Mouse (Mus musculus) neural tube, embryonic 11.5 days (tissue): Measurements from ENCODE around the gene Caskin2. TPM values are rescaled to one million over a fixed set of nuclear protein-coding genes. Genes with fewer than 3 reads are reported as not detected.

Experiments
- ATAC-seq: fragments of 200-750 bp; cut with Nextera tagmentation; 2 replicates; pipeline ENCODE4 v1.8.0; 2017; ENCODE audit warnings: moderate number of reproducible peaks, mild to moderate bottlenecking, moderate TSS enrichment, moderate library complexity; ENCODE audit not compliant: insufficient read depth, low FRiP score, low TSS enrichment
- DNase-seq: peaks from one replicate; pipeline ENCODE4 v3.0.0-alpha.2; 2015; ENCODE audit warnings: low spot score
- H3K27ac ChIP-seq: fragments of 300-500 bp; sonication (generic); 2 replicates; pipeline ENCODE4 v1.5.1; 2014; ENCODE audit warnings: low read depth, mild to moderate bottlenecking, low read length
- H3K27me3 ChIP-seq: fragments of 300-500 bp; sonication (generic); 2 replicates; pipeline ENCODE4 v1.6.1; 2014; ENCODE audit warnings: mild to moderate bottlenecking, low read length, mixed read lengths; ENCODE audit not compliant: control insufficient read depth, insufficient read depth
- H3K36me3 ChIP-seq: fragments of 300-500 bp; sonication (generic); 2 replicates; pipeline ENCODE4 v1.6.1; 2014; ENCODE audit warnings: mild to moderate bottlenecking, low read length, moderate library complexity, mixed read lengths; ENCODE audit not compliant: control insufficient read depth, insufficient read depth
- H3K4me1 ChIP-seq: fragments of 300-500 bp; sonication (generic); 2 replicates; pipeline ENCODE4 v1.6.1; 2014; ENCODE audit warnings: low read length, mixed read lengths; ENCODE audit not compliant: control insufficient read depth, insufficient read depth
- H3K4me2 ChIP-seq: fragments of 300-500 bp; sonication (generic); 2 replicates; pipeline ENCODE4 v1.6.1; 2014; ENCODE audit warnings: low read depth, mild to moderate bottlenecking, moderate library complexity
- H3K4me3 ChIP-seq: fragments of 300-500 bp; sonication (generic); 2 replicates; pipeline ENCODE4 v1.5.1; 2014; ENCODE audit warnings: low read depth, low read length
- H3K9ac ChIP-seq: fragments of 300-500 bp; sonication (generic); 2 replicates; pipeline ENCODE4 v1.6.1; 2014; ENCODE audit warnings: mild to moderate bottlenecking, low read length
- H3K9me3 ChIP-seq: fragments of 300-500 bp; sonication (generic); 2 replicates; pipeline ENCODE4 v1.6.1; 2016; ENCODE audit warnings: low read length; ENCODE audit not compliant: control insufficient read depth
- WGBS: fragments of 180-500 bp; shearing (Covaris S2); extraction: QIAGEN DNeasy Blood & Tissue Kit; methylation state at CpG from one replicate; pipeline ENCODE4 v1.1.7; 2014; 5-methylcytosine and 5-hydroxymethylcytosine counted together
- polyA plus RNA-seq: library from polyadenylated mRNA; unstranded; fragments of >200 nt; fragmentation: Nextera tagmentation; extraction: Ambion mirVana; gene quantifications from 2 replicates; pipeline ENCODE4 v1.2.1, GENCODE M21; 2014

Gene Caskin2
- polyA plus RNA-seq, 1 experiment from 2014 or later: 16.4 TPM

DNA sequence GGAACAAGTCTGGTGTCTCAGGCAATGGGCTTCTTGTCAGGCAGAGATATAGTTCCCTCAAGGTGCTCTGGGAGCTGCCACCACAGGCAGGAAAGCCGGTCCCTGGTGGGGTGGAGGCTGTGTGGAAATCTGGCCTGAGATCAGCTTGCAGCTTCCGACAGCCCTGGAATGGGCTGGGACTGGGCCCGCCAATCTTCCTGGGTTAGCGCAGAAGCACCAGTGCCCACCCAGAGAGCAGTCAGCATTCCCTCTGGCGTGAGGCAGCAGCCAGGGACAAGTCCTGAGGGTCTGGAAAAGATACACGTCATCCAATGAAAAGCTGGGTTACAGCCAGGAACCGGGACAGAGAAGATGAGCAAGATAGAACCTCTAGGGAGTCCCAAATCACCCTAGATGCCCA is 1.3 kb downstream of the Caskin2 start:
- ATAC-seq: no peak
- no peaks in the 10 kb centered on the region for H3K9me3 ChIP-seq
- H3K4me1 ChIP-seq: peaks cover 39% of the 10 kb centered on the region
- H3K27ac ChIP-seq: no peak overlapping the region
- H3K9ac ChIP-seq: peak overlapping the region; percentile 85
- H3K4me3 ChIP-seq: peak overlapping the region; percentile 91
- DNase-seq: no peak
- H3K36me3 ChIP-seq: peaks cover 5% of the 10 kb centered on the region
- no peaks in the 10 kb centered on the region for H3K27me3 ChIP-seq
- H3K4me2 ChIP-seq: peak overlapping the region; percentile 95
- WGBS: 63% methylated on average over 7 of the region's 7 CpGs

DNA sequence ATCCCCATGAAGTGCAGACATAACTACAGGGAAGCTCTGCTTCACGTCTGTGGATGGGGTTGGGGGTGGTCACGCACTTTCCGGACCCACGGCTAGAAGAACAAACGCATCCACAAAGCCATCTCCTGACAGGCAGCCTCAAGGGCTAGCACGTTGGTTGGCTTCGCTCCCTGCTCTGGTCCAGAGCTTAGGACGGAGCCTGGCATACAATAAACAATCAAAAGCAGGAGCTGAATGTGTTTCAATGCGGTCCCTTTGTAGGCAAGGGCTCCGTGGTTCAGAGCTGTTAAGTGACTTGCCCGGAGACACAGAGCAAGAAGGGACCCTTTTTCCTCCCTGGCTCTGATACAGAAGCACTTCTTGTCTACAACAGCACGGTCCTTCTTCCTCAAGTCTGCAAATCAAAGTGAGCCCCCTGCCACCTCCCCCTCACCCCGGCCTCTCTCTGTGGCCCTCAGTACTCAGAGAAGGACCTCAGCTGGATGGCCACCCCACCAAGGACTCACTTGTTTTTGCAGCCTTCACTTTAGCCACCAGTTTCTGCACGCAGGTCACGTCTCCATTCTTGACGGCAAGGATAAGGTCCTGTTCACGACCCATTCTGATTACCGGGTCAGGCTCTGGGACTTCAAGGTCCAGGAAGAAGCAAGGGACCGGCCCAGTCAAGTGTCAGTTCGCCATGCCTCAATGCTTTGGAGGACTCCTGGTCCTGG is 1.9 kb downstream of the Caskin2 start:
- Histone ChIP-seq H3K4me3 (0 out of 2 replicates have a peak overlapping the region, but pooled peaks have one; percentile 91), H3K27me3 (no peaks in the 10 kb centered on the region), H3K4me1 (peaks cover 39% of the 10 kb centered on the region), H3K36me3 (peaks cover 9% of the 10 kb centered on the region), H3K9ac (peak overlapping the region; percentile 85; the same call in 1 of the 2 replicates), H3K4me2 (peak overlapping the region; percentile 95), H3K9me3 (no peaks in the 10 kb centered on the region), H3K27ac (no peak overlapping the region)
- 84% methylated on average over 20 of the region's 20 CpGs for WGBS
- DNase-seq (no peak), ATAC-seq (no peak)

DNA sequence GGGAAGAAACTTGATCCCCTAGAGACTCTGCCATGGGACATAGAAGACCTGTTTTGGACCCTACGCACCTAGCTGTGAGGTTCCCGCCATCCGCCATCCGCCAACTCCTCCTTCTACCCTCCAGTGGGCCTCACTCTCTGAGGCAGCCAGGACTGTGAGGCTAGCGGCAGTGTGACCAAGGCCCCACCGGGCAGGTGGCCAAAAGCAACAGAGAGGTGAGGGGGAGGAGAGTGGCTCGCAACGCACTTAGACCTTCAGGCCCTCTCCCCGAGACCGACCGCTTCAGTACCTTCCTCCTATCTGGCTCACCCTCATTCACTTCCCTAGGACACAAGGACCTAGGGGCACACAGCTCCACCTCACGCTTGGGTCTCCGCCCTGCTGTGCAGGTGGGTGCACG is 3.1 kb downstream of the Caskin2 start:
- Histone ChIP-seq H3K27ac (no peak overlapping the region), H3K4me2 (no peak overlapping the region)
- DNase-seq: no peak

DNA sequence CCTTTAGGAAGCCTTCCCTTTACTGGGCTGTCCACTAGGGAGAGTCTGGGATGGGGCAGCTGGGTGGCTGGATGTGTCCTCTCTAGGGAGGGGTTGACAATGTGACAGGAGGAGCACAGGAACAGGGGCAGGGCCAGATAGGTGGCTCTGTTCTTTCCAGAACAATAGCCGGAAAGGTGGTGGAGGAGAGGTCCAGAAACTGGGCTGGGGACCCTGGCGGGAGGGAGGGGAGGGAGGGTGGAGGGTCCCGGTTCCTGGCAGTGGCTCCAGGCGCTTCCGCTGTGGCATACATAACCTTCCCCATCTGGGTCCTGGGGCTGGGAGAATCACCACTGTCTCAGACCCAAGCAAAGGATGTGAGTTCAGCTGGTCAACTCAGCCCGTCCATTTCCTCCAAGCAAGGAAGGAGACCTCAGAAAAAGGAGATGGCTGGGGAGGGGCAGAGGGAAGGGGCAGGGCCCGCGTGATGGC is 4.1 kb downstream of the Caskin2 start:
- Histone ChIP-seq H3K4me3 (no peak overlapping the region), H3K9me3 (no peaks in the 10 kb centered on the region), H3K36me3 (peaks cover 15% of the 10 kb centered on the region), H3K4me2 (no peak overlapping the region), H3K4me1 (peaks cover 32% of the 10 kb centered on the region), H3K27ac (no peak overlapping the region), H3K9ac (no peak overlapping the region; the same call in 1 of the 2 replicates), H3K27me3 (no peaks in the 10 kb centered on the region)
- ATAC-seq (no peak), DNase-seq (no peak)
- 78% methylated on average over 8 of the region's 8 CpGs for WGBS

More for the DNA sequence above, 3.1 kb downstream of the Caskin2 start:
- Histone ChIP-seq H3K4me3 (no peak overlapping the region; the same call in 1 of the 2 replicates), H3K4me1 (peaks cover 35% of the 10 kb centered on the region), H3K27me3 (no peaks in the 10 kb centered on the region), H3K9ac (no peak overlapping the region), H3K36me3 (peaks cover 12% of the 10 kb centered on the region), H3K9me3 (no peaks in the 10 kb centered on the region)
- WGBS: 83% methylated on average over 14 of the region's 14 CpGs
- no peak for ATAC-seq

DNA sequence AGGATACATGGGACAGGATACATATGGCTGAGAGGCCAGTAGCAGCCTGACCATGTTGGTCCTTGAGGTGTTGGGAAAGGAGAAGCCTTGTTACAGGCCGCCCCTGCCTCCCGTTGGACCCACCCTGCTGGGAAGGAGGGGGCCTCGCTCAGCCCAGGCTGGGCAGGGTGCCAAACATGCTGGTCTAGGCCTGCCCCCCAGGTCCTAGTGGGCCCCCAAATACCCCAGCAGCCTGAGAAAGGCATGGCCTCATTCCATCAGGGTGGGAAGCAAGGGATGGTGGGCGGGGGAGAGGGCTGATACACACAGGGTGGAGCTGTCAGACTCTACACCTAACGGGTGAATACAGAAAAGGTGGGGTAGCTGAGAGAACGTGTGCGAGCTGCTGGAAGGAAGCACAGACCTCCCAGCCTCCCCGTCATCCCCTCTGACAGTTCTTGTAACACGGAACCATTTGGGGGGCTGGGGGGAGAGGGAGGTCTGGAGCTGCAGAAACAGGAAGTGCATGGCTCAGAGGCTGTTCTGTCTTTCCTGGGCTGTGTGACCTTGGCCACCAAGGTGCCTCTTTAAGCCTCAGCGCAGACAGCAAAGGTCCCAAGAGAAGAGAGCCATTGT is 4.6 kb downstream of the Caskin2 start:
- Histone ChIP-seq H3K9me3 (no peaks in the 10 kb centered on the region), H3K9ac (peak overlapping the region; percentile 18; the same call in 1 of the 2 replicates), H3K27me3 (no peaks in the 10 kb centered on the region), H3K27ac (peak overlapping the region; percentile 39; the same call in 1 of the 2 replicates), H3K4me3 (no peak overlapping the region), H3K4me1 (peaks cover 30% of the 10 kb centered on the region), H3K36me3 (peaks cover 15% of the 10 kb centered on the region), H3K4me2 (no peak overlapping the region)
- ATAC-seq (no peak), DNase-seq (no peak)
- 66% methylated on average over 10 of the region's 10 CpGs for WGBS

DNA sequence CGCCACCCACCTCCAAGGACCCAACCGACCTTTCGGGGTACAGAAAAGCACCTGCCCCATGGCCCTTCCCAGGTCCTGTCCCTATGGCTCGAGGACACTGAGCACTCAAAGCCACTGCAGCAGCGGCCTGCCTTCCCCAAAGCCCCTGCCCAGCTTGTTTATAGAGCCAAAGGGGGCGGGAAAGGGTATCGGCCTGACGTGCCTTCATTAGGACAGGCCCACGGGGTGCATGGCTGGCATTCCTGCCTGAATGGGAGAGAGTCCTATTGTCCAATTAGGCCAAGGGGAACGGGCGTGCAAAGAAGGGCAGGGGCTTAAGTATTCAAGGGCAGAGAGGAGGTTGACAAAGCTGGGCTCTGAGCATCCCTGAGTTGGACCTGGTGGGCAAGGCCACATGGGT is 5.5 kb downstream of the Caskin2 start:
- 0 out of 2 replicates have a peak overlapping the region, but pooled peaks have one; percentile 27 for H3K27ac ChIP-seq
- H3K27me3 ChIP-seq: no peaks in the 10 kb centered on the region
- no peak overlapping the region for H3K4me2 ChIP-seq
- no peak overlapping the region for H3K4me3 ChIP-seq
- ATAC-seq (no peak), DNase-seq (no peak)
- no peak overlapping the region; the same call in 1 of the 2 replicates for H3K9ac ChIP-seq
- H3K36me3 ChIP-seq: peaks cover 18% of the 10 kb centered on the region
- H3K9me3 ChIP-seq: no peaks in the 10 kb centered on the region
- peaks cover 30% of the 10 kb centered on the region for H3K4me1 ChIP-seq
- WGBS: 62% methylated on average over 11 of the region's 11 CpGs

DNA sequence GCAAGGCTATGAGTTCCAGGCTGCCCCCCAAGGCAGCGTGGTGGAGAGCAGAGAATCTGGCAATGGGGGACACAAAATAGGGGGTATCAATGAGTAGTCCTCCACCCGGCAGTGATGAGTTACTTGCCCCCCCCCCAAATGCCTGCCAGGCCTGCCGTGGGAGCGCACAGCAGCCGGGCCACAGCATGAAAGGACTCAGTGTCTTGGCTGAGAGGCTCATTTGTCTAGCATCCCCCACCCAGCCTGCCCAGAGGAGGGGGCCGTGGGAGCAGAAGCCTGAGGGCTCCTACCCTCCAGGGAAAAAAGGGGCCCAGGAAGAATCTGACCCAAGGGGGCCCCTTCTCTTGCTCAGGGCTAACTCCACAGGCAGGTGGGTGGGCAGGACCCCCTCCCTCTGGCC is 6.1 kb downstream of the Caskin2 start:
- H3K27me3 ChIP-seq: no peaks in the 10 kb centered on the region
- no peaks in the 10 kb centered on the region for H3K9me3 ChIP-seq
- ATAC-seq (no peak), DNase-seq (no peak)
- 74% methylated on average over 6 of the region's 6 CpGs for WGBS
- H3K27ac ChIP-seq: no peak overlapping the region
- peak overlapping the region; percentile 4; the same call in 1 of the 2 replicates for H3K9ac ChIP-seq
- 0 out of 2 replicates have a peak overlapping the region, but pooled peaks have one; percentile 3 for H3K4me2 ChIP-seq
- H3K4me1 ChIP-seq: peaks cover 24% of the 10 kb centered on the region
- no peak overlapping the region for H3K4me3 ChIP-seq
- peaks cover 22% of the 10 kb centered on the region for H3K36me3 ChIP-seq

DNA sequence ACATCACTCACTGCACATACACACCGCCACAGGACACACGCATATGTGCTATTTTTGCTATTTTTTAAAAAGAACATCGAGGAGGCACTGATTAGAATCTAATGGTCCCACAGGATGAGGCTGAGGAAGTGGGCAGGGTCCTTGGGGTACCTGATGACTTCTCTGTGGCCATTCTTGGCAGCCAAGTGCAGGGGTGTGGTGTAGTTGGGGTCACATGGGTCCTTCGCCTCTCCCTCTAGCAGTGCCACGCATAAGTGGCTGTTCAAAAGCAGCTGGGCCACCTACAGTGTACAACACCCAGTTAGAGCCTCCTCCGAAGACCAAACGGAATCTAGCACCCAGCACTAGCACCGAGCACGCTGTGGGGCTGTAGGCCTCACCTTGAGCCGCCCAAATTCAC is 7.3 kb downstream of the Caskin2 start:
- no peak overlapping the region for H3K4me2 ChIP-seq
- DNase-seq (no peak), ATAC-seq (no peak)
- peaks cover 15% of the 10 kb centered on the region for H3K4me1 ChIP-seq
- no peaks in the 10 kb centered on the region for H3K27me3 ChIP-seq
- WGBS: 96% methylated on average over 10 of the region's 10 CpGs
- no peaks in the 10 kb centered on the region for H3K9me3 ChIP-seq
- no peak overlapping the region for H3K27ac ChIP-seq
- no peak overlapping the region for H3K9ac ChIP-seq
- peaks cover 28% of the 10 kb centered on the region for H3K36me3 ChIP-seq
- H3K4me3 ChIP-seq: no peak overlapping the region
